Mouse (Mus musculus): ENCODE data around the gene Pla2g15.

DNA sequence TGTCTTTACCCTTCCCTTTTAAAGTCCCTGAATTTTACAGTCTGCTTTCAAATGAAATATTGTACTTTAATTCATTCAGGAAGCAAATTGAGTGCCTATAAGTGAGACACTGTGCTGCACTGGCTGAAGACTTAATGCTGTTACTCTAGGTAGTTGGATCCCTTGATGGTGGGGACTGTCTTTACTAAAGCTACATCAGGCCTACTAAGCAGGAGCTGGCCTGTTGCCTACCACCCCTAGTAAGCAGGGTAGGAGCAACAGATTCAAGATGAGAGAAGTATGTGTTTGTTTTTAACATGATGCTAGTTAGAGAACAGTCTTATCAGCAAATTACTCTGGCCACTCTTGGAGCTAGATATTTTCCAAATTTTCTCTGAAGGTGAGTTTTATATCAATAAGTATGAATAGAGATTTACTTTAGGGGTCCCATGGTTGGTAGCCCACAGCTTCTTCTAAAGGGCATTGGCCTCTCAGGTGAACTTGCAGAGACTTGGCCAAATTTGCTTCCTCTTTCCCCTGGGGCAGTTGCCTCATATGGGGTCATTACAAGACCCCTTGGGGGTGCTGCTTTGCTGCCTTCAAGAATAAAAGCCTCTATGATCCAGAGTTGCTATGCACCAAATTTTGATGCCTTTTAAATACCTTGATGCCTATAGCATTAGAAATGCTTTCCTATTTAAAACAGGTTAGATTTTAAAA is 20.8 kb upstream of the Pla2g15 start:
- no peak for TF ChIP-seq CTCF (IDR thresholded peaks at IDR 0.05; ENCODE audit: low read depth)
- TF ChIP-seq EP300 (IDR thresholded peaks at IDR 0.05; ENCODE audit: low read depth): no peak
